Mouse (Mus musculus) yolk sac, embryonic 10.5 days (tissue): ENCODE results near the gene Cstf3.

Experiments
- DNase-seq: peaks from one replicate; pipeline ENCODE4 v3.0.0-alpha.2; 2017; ENCODE audit warnings: low spot score

Gene Cstf3

GRCm38 (mm10) chr2:104604718-104605117 lies 14.4 kb downstream of the Cstf3 start:
- DNase-seq: no peak

GRCm38 (mm10) chr2:104605560-104605959 lies 15.2 kb downstream of the Cstf3 start:
- no peak for DNase-seq

GRCm38 (mm10) chr2:104614786-104615185 lies 24.5 kb downstream of the Cstf3 start:
- DNase-seq: no peak

GRCm38 (mm10) chr2:104615985-104616711 lies 25.8 kb downstream of the Cstf3 start:
- DNase-seq: peak; percentile 46

GRCm38 (mm10) chr2:104658659-104659058 lies 68.3 kb downstream of the Cstf3 start:
- DNase-seq: no peak

GRCm38 (mm10) chr2:104663372-104664100 lies 73.2 kb downstream of the Cstf3 start:
- peak; percentile 43 for DNase-seq

- no peak for DNase-seq
These were observed 78.9 kb downstream of the Cstf3 start for GRCm38 (mm10) chr2:104669122-104669804.

- no peak for DNase-seq
These were observed 81.4 kb downstream of the Cstf3 start for GRCm38 (mm10) chr2:104671724-104672123.

GRCm38 (mm10) chr2:104677326-104677725 lies 87.0 kb downstream of the Cstf3 start:
- DNase-seq: no peak

GRCm38 (mm10) chr2:104684771-104685170 lies 94.4 kb downstream of the Cstf3 start:
- DNase-seq: no peak

GRCm38 (mm10) chr2:104685418-104685817 lies 95.1 kb downstream of the Cstf3 start:
- DNase-seq: peak; percentile 80

GRCm38 (mm10) chr2:104687261-104687660 lies 96.9 kb downstream of the Cstf3 start:
- DNase-seq: no peak

- DNase-seq: peak; percentile 28
These were observed 98.0 kb downstream of the Cstf3 start for GRCm38 (mm10) chr2:104688321-104688720.

GRCm38 (mm10) chr2:104688724-104689123 lies 98.4 kb downstream of the Cstf3 start:
- DNase-seq: no peak

- DNase-seq: no peak
These were observed 100.4 kb downstream of the Cstf3 start for GRCm38 (mm10) chr2:104690720-104691119.

GRCm38 (mm10) chr2:104692551-104692950 lies 102.2 kb downstream of the Cstf3 start:
- no peak for DNase-seq

- no peak for DNase-seq
These were observed 109.3 kb downstream of the Cstf3 start for GRCm38 (mm10) chr2:104699659-104700058.

- no peak for DNase-seq
These were observed 112.8 kb downstream of the Cstf3 start for GRCm38 (mm10) chr2:104703158-104703557.

- no peak for DNase-seq
These were observed 114.0 kb downstream of the Cstf3 start for GRCm38 (mm10) chr2:104704355-104704754.

GRCm38 (mm10) chr2:104709786-104710337 lies 119.5 kb downstream of the Cstf3 start:
- DNase-seq: no peak

GRCm38 (mm10) chr2:104710670-104711370 lies 120.5 kb downstream of the Cstf3 start:
- no peak for DNase-seq
